Mouse (Mus musculus) embryonic fibroblast, embryonic 13.5 days (primary cell): ENCODE results near the gene Cep63.

ENCODE experiments used
- CTCF ChIP-seq: IDR thresholded peaks from 2 replicates; pipeline ENCODE4 v1.5.1; 2011; ENCODE audit warnings: mild to moderate bottlenecking, control low read depth, low read length, moderate library complexity, borderline replicate concordance; ENCODE audit not compliant: insufficient read depth
- POLR2A ChIP-seq: IDR thresholded peaks from 2 replicates; pipeline ENCODE4 v1.6.1; 2011; ENCODE audit warnings: low read depth, mild to moderate bottlenecking, control low read depth, low read length, moderate library complexity

- TF ChIP-seq CTCF (no peak), POLR2A (no peak)
Measured at GRCm38 (mm10) chr9:102656355-102657095, 30.2 kb upstream of the Cep63 start.
